Mouse (Mus musculus): ENCODE measurements around the gene Btbd19. TPM values are rescaled to one million over a fixed set of nuclear protein-coding genes. Genes with fewer than 3 reads are reported as not detected.

Btbd19 gene
- 1 to 10 TPM; 8.0 to 8.4 TPM for total RNA-seq (2021)

GRCm38 (mm10) chr4:117125348-117125909 lies at the start of gene Btbd19:
Gene Btbd19, minus strand, starts transcription at chr4:117125725.
- intact Hi-C loops (cut with DNase I) = no loop called here
- DNase-seq = peak; percentile 92

- DNase-seq = no peak
- intact Hi-C loops (cut with DNase I) = no loop called here
Observed at GRCm38 (mm10) chr4:117169936-117170335, 44.4 kb upstream of the Btbd19 start.

- intact Hi-C loops (cut with DNase I) = no loop called here
- DNase-seq = no peak
Observed at GRCm38 (mm10) chr4:117161183-117161582, 35.7 kb upstream of the Btbd19 start.

GRCm38 (mm10) chr4:117159666-117160065 lies 34.1 kb upstream of the Btbd19 start:
- intact Hi-C loops (cut with DNase I) = no loop called here
- no peak for DNase-seq

- intact Hi-C loops (cut with DNase I) = no loop called here
- DNase-seq = no peak
Observed at GRCm38 (mm10) chr4:117156372-117156771, 30.8 kb upstream of the Btbd19 start.

GRCm38 (mm10) chr4:117155792-117156355 lies 30.3 kb upstream of the Btbd19 start, which contains the start of gene Rps8:
Gene Rps8, minus strand, starts transcription at chr4:117156243.
- peak; percentile 85 for DNase-seq
- intact Hi-C loops (cut with DNase I) = no loop called here

GRCm38 (mm10) chr4:117155020-117155791 lies 29.7 kb upstream of the Btbd19 start:
- no peak for DNase-seq
- intact Hi-C loops (cut with DNase I) = no loop called here

- no peak for DNase-seq
- intact Hi-C loops (cut with DNase I) = no loop called here
Observed at GRCm38 (mm10) chr4:117152714-117153113, 27.2 kb upstream of the Btbd19 start.

- intact Hi-C loops (cut with DNase I) = no loop called here
- DNase-seq = no peak
Observed at GRCm38 (mm10) chr4:117151416-117151815, 25.9 kb upstream of the Btbd19 start.

GRCm38 (mm10) chr4:117150212-117150733 lies 24.7 kb upstream of the Btbd19 start:
- intact Hi-C loops (cut with DNase I) = no loop called here
- no peak for DNase-seq

- no peak for DNase-seq
- intact Hi-C loops (cut with DNase I) = no loop called here
Observed at GRCm38 (mm10) chr4:117149291-117150211, 24.0 kb upstream of the Btbd19 start.

- intact Hi-C loops (cut with DNase I) = no loop called here
- no peak for DNase-seq
Observed at GRCm38 (mm10) chr4:117148815-117149214, 23.3 kb upstream of the Btbd19 start.

- intact Hi-C loops (cut with DNase I) = no loop called here
- no peak for DNase-seq
Observed at GRCm38 (mm10) chr4:117148047-117148713, 22.7 kb upstream of the Btbd19 start.

GRCm38 (mm10) chr4:117146176-117146575 lies 20.7 kb upstream of the Btbd19 start:
- peak; percentile 89 for DNase-seq
- intact Hi-C loops (cut with DNase I) = no loop called here

- intact Hi-C loops (cut with DNase I) = no loop called here
- DNase-seq = no peak
Observed at GRCm38 (mm10) chr4:117145248-117145647, 19.7 kb upstream of the Btbd19 start.

GRCm38 (mm10) chr4:117143023-117143422 lies 17.5 kb upstream of the Btbd19 start:
- intact Hi-C loops (cut with DNase I) = loop anchor here (5.0 kb wide), 1 partner anchor 141 kb away; no protein-coding TSS in a partner anchor
- no peak for DNase-seq

GRCm38 (mm10) chr4:117140613-117141012 lies 15.1 kb upstream of the Btbd19 start:
- intact Hi-C loops (cut with DNase I) = loop anchor here (5.0 kb wide), 1 partner anchor 138 kb away; no protein-coding TSS in a partner anchor
- no peak for DNase-seq

- peak; percentile 40 for DNase-seq
- intact Hi-C loops (cut with DNase I) = no loop called here
Observed at GRCm38 (mm10) chr4:117139217-117139612, 13.7 kb upstream of the Btbd19 start.

- DNase-seq = no peak
- intact Hi-C loops (cut with DNase I) = no loop called here
Observed at GRCm38 (mm10) chr4:117138295-117139216, 13.0 kb upstream of the Btbd19 start.

Measured in left cerebral cortex, postnatal 4 days (tissue).